Mouse (Mus musculus): ENCODE measurements at regions not wholly inside any gene's neighbourhood (a gene's known extent, or its start where the extent isn't known, plus 50 kb on each side); places are given as distances from the start of the nearest gene placed in this dataset.
"Not testable (repeated sequence)": the region's sequence is repeated elsewhere in the genome, so short reads cannot be mapped to it uniquely, and the experiment has no call there.

- TF ChIP-seq CTCF, EP300 (IDR thresholded peaks at IDR 0.05; ENCODE audit: low read depth): not testable (repeated sequence)
These were observed 551.9 kb downstream of the Rpia start for GRCm38 (mm10) chr6:70240167-70240566.
